Mouse (Mus musculus): ENCODE results near the gene Eif3k. TPM values are rescaled to one million over a fixed set of nuclear protein-coding genes. Genes with fewer than 3 reads are reported as not detected.

Eif3k gene
- polyA plus RNA-seq, 1 experiment from 2014 or later: 458 TPM

- no peak overlapping the region for H3K4me3 ChIP-seq (ENCODE audit: low read length)
- no peaks in the 10 kb centered on the region for H3K27me3 ChIP-seq (ENCODE audit: control insufficient read depth, insufficient read depth, low read length)
- H3K9me3 ChIP-seq (ENCODE audit: control insufficient read depth, low read length): no peaks in the 10 kb centered on the region
- peak overlapping the region; percentile 66 for H3K27ac ChIP-seq (ENCODE audit: low read depth, low read length)
- peaks cover 55% of the 10 kb centered on the region for H3K4me1 ChIP-seq (ENCODE audit: control insufficient read depth, insufficient read depth, low read length)
- H3K36me3 ChIP-seq (ENCODE audit: control insufficient read depth, insufficient read depth, low read length): 0 out of 2 replicates have a peak, but pooled peaks cover 2% of the 10 kb centered on the region
- H3K4me2 ChIP-seq (replicated peaks; ENCODE audit: low read depth, low read length): no peak overlapping the region
- no peak for ATAC-seq (ENCODE audit: low FRiP score, low TSS enrichment)
- H3K9ac ChIP-seq (ENCODE audit: low read depth, low read length): no peak overlapping the region
- 67% methylated on average over 4 of the region's 4 CpGs for WGBS
These were observed 40.5 kb downstream of the Eif3k start for GRCm38 (mm10) chr7:28941129-28941528.

- WGBS: 66% methylated on average over 7 of the region's 7 CpGs
- Histone ChIP-seq H3K9me3 (ENCODE audit: control insufficient read depth, low read length) (no peaks in the 10 kb centered on the region), H3K36me3 (ENCODE audit: control insufficient read depth, insufficient read depth, low read length) (0 out of 2 replicates have a peak, but pooled peaks cover 2% of the 10 kb centered on the region), H3K9ac (ENCODE audit: low read depth, low read length) (peak overlapping the region; percentile 28; the same call in 1 of the 2 replicates), H3K27me3 (ENCODE audit: control insufficient read depth, insufficient read depth, low read length) (no peaks in the 10 kb centered on the region), H3K4me3 (ENCODE audit: low read length) (no peak overlapping the region), H3K4me1 (ENCODE audit: control insufficient read depth, insufficient read depth, low read length) (peaks cover 42% of the 10 kb centered on the region), H3K4me2 (replicated peaks; ENCODE audit: low read depth, low read length) (no peak overlapping the region), H3K27ac (ENCODE audit: low read depth, low read length) (peak overlapping the region; percentile 60)
- ATAC-seq (ENCODE audit: low FRiP score, low TSS enrichment): 0 out of 2 replicates have a peak, but pooled peaks have one; percentile 40
These were observed 42.1 kb downstream of the Eif3k start for GRCm38 (mm10) chr7:28939418-28940183.

- Histone ChIP-seq H3K27me3 (ENCODE audit: control insufficient read depth, insufficient read depth, low read length) (no peaks in the 10 kb centered on the region), H3K9ac (ENCODE audit: low read depth, low read length) (no peak overlapping the region), H3K27ac (ENCODE audit: low read depth, low read length) (peak overlapping the region; percentile 60; the same call in 1 of the 2 replicates), H3K9me3 (ENCODE audit: control insufficient read depth, low read length) (no peaks in the 10 kb centered on the region), H3K4me3 (ENCODE audit: low read length) (no peak overlapping the region), H3K4me2 (replicated peaks; ENCODE audit: low read depth, low read length) (no peak overlapping the region), H3K36me3 (ENCODE audit: control insufficient read depth, insufficient read depth, low read length) (peaks cover 2% of the 10 kb centered on the region; the same call in 1 of the 2 replicates), H3K4me1 (ENCODE audit: control insufficient read depth, insufficient read depth, low read length) (peaks cover 42% of the 10 kb centered on the region)
- WGBS: 77% methylated on average over 4 of the region's 4 CpGs
- ATAC-seq (ENCODE audit: low FRiP score, low TSS enrichment): no peak
These were observed 43.0 kb downstream of the Eif3k start for GRCm38 (mm10) chr7:28938654-28939053.

GRCm38 (mm10) chr7:28936787-28937186 lies 44.9 kb downstream of the Eif3k start:
- no peak for ATAC-seq (ENCODE audit: low FRiP score, low TSS enrichment)
- Histone ChIP-seq H3K36me3 (ENCODE audit: control insufficient read depth, insufficient read depth, low read length) (peaks cover 2% of the 10 kb centered on the region; the same call in 1 of the 2 replicates), H3K4me1 (ENCODE audit: control insufficient read depth, insufficient read depth, low read length) (peaks cover 45% of the 10 kb centered on the region), H3K9ac (ENCODE audit: low read depth, low read length) (no peak overlapping the region; the same call in 1 of the 2 replicates), H3K4me3 (ENCODE audit: low read length) (no peak overlapping the region), H3K9me3 (ENCODE audit: control insufficient read depth, low read length) (no peaks in the 10 kb centered on the region), H3K27ac (ENCODE audit: low read depth, low read length) (peak overlapping the region; percentile 42; the same call in 1 of the 2 replicates), H3K27me3 (ENCODE audit: control insufficient read depth, insufficient read depth, low read length) (no peaks in the 10 kb centered on the region), H3K4me2 (replicated peaks; ENCODE audit: low read depth, low read length) (no peak overlapping the region)
- 40% methylated on average over 4 of the region's 4 CpGs for WGBS

- no peak for ATAC-seq (ENCODE audit: low FRiP score, low TSS enrichment)
These were observed 47.8 kb downstream of the Eif3k start for GRCm38 (mm10) chr7:28933825-28934224.

GRCm38 (mm10) chr7:28932421-28933041 lies 49.1 kb downstream of the Eif3k start:
- Histone ChIP-seq H3K27ac (ENCODE audit: low read depth, low read length) (no peak overlapping the region), H3K36me3 (ENCODE audit: control insufficient read depth, insufficient read depth, low read length) (peaks cover 2% of the 10 kb centered on the region; the same call in 1 of the 2 replicates), H3K9me3 (ENCODE audit: control insufficient read depth, low read length) (no peaks in the 10 kb centered on the region), H3K9ac (ENCODE audit: low read depth, low read length) (no peak overlapping the region), H3K4me1 (ENCODE audit: control insufficient read depth, insufficient read depth, low read length) (peaks cover 48% of the 10 kb centered on the region), H3K4me3 (ENCODE audit: low read length) (no peak overlapping the region), H3K4me2 (replicated peaks; ENCODE audit: low read depth, low read length) (no peak overlapping the region), H3K27me3 (ENCODE audit: control insufficient read depth, insufficient read depth, low read length) (no peaks in the 10 kb centered on the region)
- WGBS: 82% methylated on average over 6 of the region's 6 CpGs
- no peak for ATAC-seq (ENCODE audit: low FRiP score, low TSS enrichment)

More at GRCm38 (mm10) chr7:28933825-28934224, 47.8 kb downstream of the Eif3k start:
- H3K27ac ChIP-seq (ENCODE audit: low read depth, low read length): no peak overlapping the region
- WGBS: 85% methylated on average over 2 of the region's 2 CpGs
- no peak overlapping the region for H3K4me2 ChIP-seq (replicated peaks; ENCODE audit: low read depth, low read length)
- peaks cover 48% of the 10 kb centered on the region for H3K4me1 ChIP-seq (ENCODE audit: control insufficient read depth, insufficient read depth, low read length)
- no peaks in the 10 kb centered on the region for H3K9me3 ChIP-seq (ENCODE audit: control insufficient read depth, low read length)
- H3K36me3 ChIP-seq (ENCODE audit: control insufficient read depth, insufficient read depth, low read length): peaks cover 2% of the 10 kb centered on the region; the same call in 1 of the 2 replicates
- H3K4me3 ChIP-seq (ENCODE audit: low read length): no peak overlapping the region
- no peak overlapping the region for H3K9ac ChIP-seq (ENCODE audit: low read depth, low read length)
- H3K27me3 ChIP-seq (ENCODE audit: control insufficient read depth, insufficient read depth, low read length): no peaks in the 10 kb centered on the region

- peak overlapping the region; percentile 59 for H3K27ac ChIP-seq (ENCODE audit: low read depth, low read length)
- peaks cover 2% of the 10 kb centered on the region; the same call in 1 of the 2 replicates for H3K36me3 ChIP-seq (ENCODE audit: control insufficient read depth, insufficient read depth, low read length)
- H3K4me3 ChIP-seq (ENCODE audit: low read length): no peak overlapping the region
- 75% methylated on average over 4 of the region's 4 CpGs for WGBS
- H3K4me2 ChIP-seq (replicated peaks; ENCODE audit: low read depth, low read length): no peak overlapping the region
- no peak overlapping the region for H3K9ac ChIP-seq (ENCODE audit: low read depth, low read length)
- peaks cover 48% of the 10 kb centered on the region for H3K4me1 ChIP-seq (ENCODE audit: control insufficient read depth, insufficient read depth, low read length)
- peak; percentile 43 for ATAC-seq (ENCODE audit: low FRiP score, low TSS enrichment)
- H3K27me3 ChIP-seq (ENCODE audit: control insufficient read depth, insufficient read depth, low read length): no peaks in the 10 kb centered on the region
- H3K9me3 ChIP-seq (ENCODE audit: control insufficient read depth, low read length): no peaks in the 10 kb centered on the region
These were observed 50.0 kb downstream of the Eif3k start for GRCm38 (mm10) chr7:28931695-28932039.

- no peak overlapping the region for H3K9ac ChIP-seq (ENCODE audit: low read depth, low read length)
- H3K9me3 ChIP-seq (ENCODE audit: control insufficient read depth, low read length): no peaks in the 10 kb centered on the region
- H3K4me2 ChIP-seq (replicated peaks; ENCODE audit: low read depth, low read length): no peak overlapping the region
- H3K27me3 ChIP-seq (ENCODE audit: control insufficient read depth, insufficient read depth, low read length): no peaks in the 10 kb centered on the region
- H3K4me1 ChIP-seq (ENCODE audit: control insufficient read depth, insufficient read depth, low read length): peaks cover 48% of the 10 kb centered on the region
- no peak overlapping the region for H3K4me3 ChIP-seq (ENCODE audit: low read length)
- H3K27ac ChIP-seq (ENCODE audit: low read depth, low read length): peak overlapping the region; percentile 38
- H3K36me3 ChIP-seq (ENCODE audit: control insufficient read depth, insufficient read depth, low read length): no peaks in the 10 kb centered on the region; the same call in 1 of the 2 replicates
- peak; percentile 44; the same call in 1 of the 2 replicates for ATAC-seq (ENCODE audit: low FRiP score, low TSS enrichment)
- WGBS: 76% methylated on average over 7 of the region's 7 CpGs
These were observed 50.5 kb downstream of the Eif3k start for GRCm38 (mm10) chr7:28931032-28931694.

Measured in kidney, embryonic 14.5 days (tissue).